Comparison of ENCODE assay signal across 8 mouse cellular contexts in genomic region chr3:146117258-146117996, GRCm38 (mm10). TPM values are rescaled to one million over a fixed set of nuclear protein-coding genes. Genes with fewer than 3 reads are reported as not detected.
DNase-seq lines count a peak whose midpoint lies in the region; ATAC-seq lines count a peak whose summit lies in the region.

Gene Mcoln3 (plus strand): TSS chr3:146117450.

- H3K9me3 ChIP-seq in lung, embryonic 15.5 days, result no peaks in the 10 kb centered on the region
- no peaks in the 10 kb centered on the region for H3K9me3 ChIP-seq in hindbrain, embryonic 11.5 days (ENCODE audit: control insufficient read depth, low read length)
- no peaks in the 10 kb centered on the region for H3K9me3 ChIP-seq in liver, embryonic 12.5 days (replicated peaks)
- H3K9me3 ChIP-seq in stomach, embryonic 15.5 days, result no peaks in the 10 kb centered on the region

- peak; percentile 60 for ATAC-seq in lung, embryonic 15.5 days (ENCODE audit: borderline replicate concordance, extremely low read depth, low FRiP score, low TSS enrichment)
- ATAC-seq in hindbrain, embryonic 11.5 days (ENCODE audit: low FRiP score), result no peak
- ATAC-seq in liver, embryonic 12.5 days, result 0 out of 2 replicates have a peak, but pooled peaks have one; percentile 10
- peak; percentile 43; the same call in 1 of the 2 replicates for ATAC-seq in stomach, embryonic 15.5 days (ENCODE audit: insufficient read depth, low FRiP score, low read depth)

- no peak within 1 kb of the TSS for H3K9ac ChIP-seq in lung, embryonic 15.5 days
- no peak within 1 kb of the TSS for H3K9ac ChIP-seq in hindbrain, embryonic 11.5 days (ENCODE audit: low read depth, low read length)
- no peak within 1 kb of the TSS for H3K9ac ChIP-seq in liver, embryonic 12.5 days
- no peak within 1 kb of the TSS for H3K9ac ChIP-seq in stomach, embryonic 15.5 days

- H3K36me3 ChIP-seq in lung, embryonic 15.5 days, result no peaks in the 10 kb centered on the region
- H3K36me3 ChIP-seq in hindbrain, embryonic 11.5 days (ENCODE audit: control insufficient read depth, insufficient read depth, low read length), result no peaks in the 10 kb centered on the region
- no peaks in the 10 kb centered on the region for H3K36me3 ChIP-seq in liver, embryonic 12.5 days
- H3K36me3 ChIP-seq in stomach, embryonic 15.5 days, result no peaks in the 10 kb centered on the region

- peaks cover 19% of the 10 kb centered on the region for H3K27me3 ChIP-seq in lung, embryonic 15.5 days
- peaks cover 14% of the 10 kb centered on the region for H3K27me3 ChIP-seq in hindbrain, embryonic 11.5 days (ENCODE audit: control insufficient read depth, insufficient read depth, low read length)
- H3K27me3 ChIP-seq in liver, embryonic 12.5 days (replicated peaks), result peaks cover 63% of the 10 kb centered on the region
- peaks cover 18% of the 10 kb centered on the region for H3K27me3 ChIP-seq in stomach, embryonic 15.5 days (replicated peaks)

- 8% methylated on average over 35 of the region's 35 CpGs for WGBS in lung, embryonic 15.5 days
- WGBS in hindbrain, embryonic 11.5 days, result 10% methylated on average over 35 of the region's 35 CpGs
- WGBS in liver, embryonic 12.5 days (ENCODE audit: insufficient replicate concordance), result 15% methylated on average over 35 of the region's 35 CpGs
- 11% methylated on average over 34 of the region's 35 CpGs for WGBS in stomach, embryonic 15.5 days

- H3K4me2 ChIP-seq in lung, embryonic 15.5 days, result peak within 1 kb of the TSS; percentile 63
- H3K4me2 ChIP-seq in hindbrain, embryonic 11.5 days (replicated peaks; ENCODE audit: low read depth, low read length), result peak within 1 kb of the TSS; percentile 18
- H3K4me2 ChIP-seq in liver, embryonic 12.5 days, result peak within 1 kb of the TSS; percentile 33
- peak within 1 kb of the TSS; percentile 62 for H3K4me2 ChIP-seq in stomach, embryonic 15.5 days

- no peak within 1 kb of the TSS for H3K27ac ChIP-seq in lung, embryonic 15.5 days
- H3K27ac ChIP-seq in hindbrain, embryonic 11.5 days (ENCODE audit: low read depth, low read length), result no peak within 1 kb of the TSS
- H3K27ac ChIP-seq in liver, embryonic 12.5 days, result no peak within 1 kb of the TSS
- H3K27ac ChIP-seq in stomach, embryonic 15.5 days, result no peak within 1 kb of the TSS

- peak within 1 kb of the TSS; percentile 32 for H3K4me3 ChIP-seq in lung, embryonic 15.5 days
- H3K4me3 ChIP-seq in hindbrain, embryonic 11.5 days (ENCODE audit: low read depth, low read length), result no peak within 1 kb of the TSS
- no peak within 1 kb of the TSS for H3K4me3 ChIP-seq in liver, embryonic 12.5 days
- peak within 1 kb of the TSS; percentile 34 for H3K4me3 ChIP-seq in stomach, embryonic 15.5 days (replicated peaks)

- peaks cover 12% of the 10 kb centered on the region; the same call in 1 of the 2 replicates for H3K4me1 ChIP-seq in lung, embryonic 15.5 days
- no peaks in the 10 kb centered on the region for H3K4me1 ChIP-seq in hindbrain, embryonic 11.5 days (replicated peaks; ENCODE audit: control insufficient read depth, insufficient read depth, low read length)
- H3K4me1 ChIP-seq in liver, embryonic 12.5 days, result peaks cover 10% of the 10 kb centered on the region; the same call in 1 of the 2 replicates
- peaks cover 13% of the 10 kb centered on the region; the same call in 1 of the 2 replicates for H3K4me1 ChIP-seq in stomach, embryonic 15.5 days

- DNase-seq in lung, postnatal 10 days, result no peak
- no peak for DNase-seq in hindbrain, embryonic 11.5 days (ENCODE audit: low spot score)
- no peak for DNase-seq in layer of hippocampus, postnatal 14 days (ENCODE audit: low spot score in 2 of 2)
- no peak for DNase-seq in right cerebral cortex, adult 2 months (ENCODE audit: low spot score in 2 of 2)
- no peak for DNase-seq in gastrocnemius, postnatal 10 days

RNA-seq across cellular contexts. Expression of gene Mcoln3, which starts in this region (rescaled TPM):
- polyA plus RNA-seq in lung, embryonic 15.5 days (2015; fragmentation: Nextera tagmentation; extraction: Ambion mirVana), result 0.70 and 1.1 TPM in 2 replicates
- polyA plus RNA-seq in hindbrain, embryonic 11.5 days (2014; fragmentation: Nextera tagmentation; extraction: Ambion mirVana), result 3.8 and 7.5 TPM in 2 replicates
- 0.38 and 0.61 TPM in 2 replicates for polyA plus RNA-seq in liver, embryonic 12.5 days (2016; fragmentation: Nextera tagmentation; extraction: Ambion mirVana)
- polyA plus RNA-seq in stomach, embryonic 15.5 days (2015; fragmentation: Nextera tagmentation; extraction: Ambion mirVana), result 4.4 and 8.5 TPM in 2 replicates
- total RNA-seq in layer of hippocampus, postnatal 14 days (2021), result under 1 TPM in 1 of 2 experiments, not detected in 1; 0.16 TPM
- not detected for total RNA-seq in gastrocnemius, postnatal 10 days (2021)

Comparison
In these comparisons a context has a peak if more than half of its experiments do, and no peak if none do; other contexts are left out.
1. Peak in ATAC-seq and H3K4me2 ChIP-seq in liver, embryonic 12.5 days; RNA of the gene not detected or under 1 TPM.
2. H3K4me3 ChIP-seq: peak in lung, embryonic 15.5 days (single experiment) and stomach, embryonic 15.5 days (single experiment); none in hindbrain, embryonic 11.5 days (single experiment) and liver, embryonic 12.5 days (single experiment).
3. Peak in every context shown above with its lines, with median percentiles within 50 percentile points of each other: H3K4me2 ChIP-seq.